Mouse (Mus musculus): Measurements from ENCODE around the gene Rps17. TPM values are rescaled to one million over a fixed set of nuclear protein-coding genes. Genes with fewer than 3 reads are reported as not detected.

The Rps17 gene
- polyA plus RNA-seq, 1 experiment: 36.7 TPM

- Histone ChIP-seq H3K9me3 (ENCODE audit: control insufficient read depth, low read length) (no peaks in the 10 kb centered on the region), H3K4me1 (ENCODE audit: control insufficient read depth) (peaks cover 17% of the 10 kb centered on the region), H3K27me3 (ENCODE audit: control insufficient read depth) (no peaks in the 10 kb centered on the region), H3K36me3 (ENCODE audit: control insufficient read depth) (peaks cover 82% of the 10 kb centered on the region), H3K4me3 (replicated peaks) (no peak overlapping the region)
- TF ChIP-seq GATA1 (IDR thresholded peaks at IDR 0.05; ENCODE audit: low read length) (no peak), TAL1 (IDR thresholded peaks at IDR 0.05; ENCODE audit: low read length) (no peak)
Observed at GRCm38 (mm10) chr7:81337785-81338521, 7.1 kb downstream of the Rps17 start.

GRCm38 (mm10) chr7:81336432-81336786 lies 8.6 kb downstream of the Rps17 start:
- Histone ChIP-seq H3K36me3 (ENCODE audit: control insufficient read depth) (peaks cover 76% of the 10 kb centered on the region), H3K4me3 (replicated peaks) (no peak overlapping the region), H3K4me1 (ENCODE audit: control insufficient read depth) (peaks cover 2% of the 10 kb centered on the region; the same call in 1 of the 2 replicates), H3K27me3 (ENCODE audit: control insufficient read depth) (no peaks in the 10 kb centered on the region), H3K9me3 (ENCODE audit: control insufficient read depth, low read length) (no peaks in the 10 kb centered on the region)
- TF ChIP-seq GATA1 (IDR thresholded peaks at IDR 0.05; ENCODE audit: low read length) (no peak), TAL1 (IDR thresholded peaks at IDR 0.05; ENCODE audit: low read length) (no peak)

- no peaks in the 10 kb centered on the region for H3K9me3 ChIP-seq (ENCODE audit: control insufficient read depth, low read length)
- H3K4me1 ChIP-seq (ENCODE audit: control insufficient read depth): peaks cover 2% of the 10 kb centered on the region; the same call in 1 of the 2 replicates
- no peak for TF ChIP-seq GATA1 (IDR thresholded peaks at IDR 0.05; ENCODE audit: low read length)
- TF ChIP-seq TAL1 (IDR thresholded peaks at IDR 0.05; ENCODE audit: low read length): no peak
- no peaks in the 10 kb centered on the region for H3K27me3 ChIP-seq (ENCODE audit: control insufficient read depth)
- H3K36me3 ChIP-seq (ENCODE audit: control insufficient read depth): peaks cover 71% of the 10 kb centered on the region
- H3K4me3 ChIP-seq (replicated peaks): no peak overlapping the region
Observed at GRCm38 (mm10) chr7:81335705-81336431, 9.2 kb downstream of the Rps17 start.

GRCm38 (mm10) chr7:81331851-81332250 lies 13.2 kb downstream of the Rps17 start:
- TF ChIP-seq GATA1 (IDR thresholded peaks at IDR 0.05; ENCODE audit: low read length): no peak
- Histone ChIP-seq H3K27me3 (ENCODE audit: control insufficient read depth) (no peaks in the 10 kb centered on the region), H3K36me3 (ENCODE audit: control insufficient read depth) (peaks cover 46% of the 10 kb centered on the region), H3K4me1 (ENCODE audit: control insufficient read depth) (peaks cover 8% of the 10 kb centered on the region), H3K4me3 (replicated peaks) (no peak overlapping the region), H3K9me3 (ENCODE audit: control insufficient read depth, low read length) (no peaks in the 10 kb centered on the region)

- Histone ChIP-seq H3K27me3 (ENCODE audit: control insufficient read depth) (no peaks in the 10 kb centered on the region), H3K4me3 (replicated peaks) (no peak overlapping the region), H3K9me3 (ENCODE audit: control insufficient read depth, low read length) (no peaks in the 10 kb centered on the region), H3K36me3 (ENCODE audit: control insufficient read depth) (peaks cover 37% of the 10 kb centered on the region), H3K4me1 (ENCODE audit: control insufficient read depth) (peaks cover 17% of the 10 kb centered on the region)
- TF ChIP-seq GATA1 (IDR thresholded peaks at IDR 0.05; ENCODE audit: low read length) (no peak), TAL1 (IDR thresholded peaks at IDR 0.05; ENCODE audit: low read length) (no peak)
Observed at GRCm38 (mm10) chr7:81330767-81331166, 14.3 kb downstream of the Rps17 start.

GRCm38 (mm10) chr7:81327661-81328060 lies 17.4 kb downstream of the Rps17 start:
- Histone ChIP-seq H3K27me3 (ENCODE audit: control insufficient read depth) (no peaks in the 10 kb centered on the region), H3K36me3 (ENCODE audit: control insufficient read depth) (peaks cover 23% of the 10 kb centered on the region), H3K4me1 (ENCODE audit: control insufficient read depth) (peaks cover 17% of the 10 kb centered on the region), H3K9me3 (ENCODE audit: control insufficient read depth, low read length) (no peaks in the 10 kb centered on the region), H3K4me3 (replicated peaks) (no peak overlapping the region)
- TF ChIP-seq TAL1 (IDR thresholded peaks at IDR 0.05; ENCODE audit: low read length): no peak
- no peak for TF ChIP-seq GATA1 (IDR thresholded peaks at IDR 0.05; ENCODE audit: low read length)

- Histone ChIP-seq H3K27me3 (ENCODE audit: control insufficient read depth) (no peaks in the 10 kb centered on the region), H3K36me3 (ENCODE audit: control insufficient read depth) (peaks cover 17% of the 10 kb centered on the region), H3K9me3 (ENCODE audit: control insufficient read depth, low read length) (no peaks in the 10 kb centered on the region), H3K4me3 (replicated peaks) (no peak overlapping the region), H3K4me1 (ENCODE audit: control insufficient read depth) (peaks cover 17% of the 10 kb centered on the region)
- TF ChIP-seq TAL1 (IDR thresholded peaks at IDR 0.05; ENCODE audit: low read length) (no peak), GATA1 (IDR thresholded peaks at IDR 0.05; ENCODE audit: low read length) (no peak)
Observed at GRCm38 (mm10) chr7:81326859-81327258, 18.2 kb downstream of the Rps17 start.

- no peak overlapping the region for H3K4me3 ChIP-seq (replicated peaks)
- TF ChIP-seq GATA1 (IDR thresholded peaks at IDR 0.05; ENCODE audit: low read length) (no peak), TAL1 (IDR thresholded peaks at IDR 0.05; ENCODE audit: low read length) (no peak)
- no peaks in the 10 kb centered on the region for H3K9me3 ChIP-seq (ENCODE audit: control insufficient read depth, low read length)
- peaks cover 18% of the 10 kb centered on the region for H3K36me3 ChIP-seq (ENCODE audit: control insufficient read depth)
- H3K4me1 ChIP-seq (ENCODE audit: control insufficient read depth): peaks cover 17% of the 10 kb centered on the region
- H3K27me3 ChIP-seq (ENCODE audit: control insufficient read depth): no peaks in the 10 kb centered on the region
Observed at GRCm38 (mm10) chr7:81326043-81326442, 19.0 kb downstream of the Rps17 start.

- no peaks in the 10 kb centered on the region for H3K9me3 ChIP-seq (ENCODE audit: control insufficient read depth, low read length)
- TF ChIP-seq TAL1 (IDR thresholded peaks at IDR 0.05; ENCODE audit: low read length) (no peak), GATA1 (IDR thresholded peaks at IDR 0.05; ENCODE audit: low read length) (no peak)
- peaks cover 10% of the 10 kb centered on the region for H3K4me1 ChIP-seq (ENCODE audit: control insufficient read depth)
- no peaks in the 10 kb centered on the region for H3K27me3 ChIP-seq (ENCODE audit: control insufficient read depth)
- H3K4me3 ChIP-seq (replicated peaks): no peak overlapping the region
- peaks cover 10% of the 10 kb centered on the region for H3K36me3 ChIP-seq (ENCODE audit: control insufficient read depth)
Observed at GRCm38 (mm10) chr7:81321776-81322175, 23.3 kb downstream of the Rps17 start.
